Mouse (Mus musculus) cerebellum, adult 8-10 months (tissue): ENCODE measurements around the gene Ecsit.
"Not testable (repeated sequence)": the region's sequence is repeated elsewhere in the genome, so short reads cannot be mapped to it uniquely, and the experiment has no call there.

ENCODE experiments used
- DNase-seq: peaks from one replicate; pipeline ENCODE4 v3.0.0; 2022

Gene Ecsit

DNA sequence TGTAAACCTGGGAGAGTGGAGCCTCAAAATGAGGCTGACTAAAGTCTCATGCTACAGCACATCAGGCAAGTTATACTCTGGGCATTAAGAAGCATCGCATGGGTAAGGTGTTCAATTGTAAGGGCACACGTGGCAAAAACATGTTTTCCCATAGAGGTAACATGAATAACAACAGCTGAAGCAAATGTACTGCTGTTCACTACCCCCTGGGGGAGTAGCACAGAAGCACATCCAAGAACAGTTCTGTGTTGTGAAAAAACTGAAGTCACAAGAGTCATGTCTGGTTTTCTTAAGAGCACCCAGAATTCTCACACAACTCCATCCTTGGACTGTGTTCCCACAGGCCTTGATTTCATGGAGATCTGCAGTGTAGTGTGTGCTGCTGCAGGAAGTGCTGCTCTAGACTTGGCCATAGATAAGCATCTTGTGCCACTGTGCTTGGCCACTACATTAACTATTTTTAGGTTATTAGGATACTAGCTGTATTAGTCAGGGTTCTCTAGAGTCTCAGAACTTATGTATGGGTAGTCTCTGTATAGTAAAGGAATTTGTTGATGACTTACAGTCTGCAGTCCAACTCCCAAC is 1.9 kb upstream of the Ecsit start:
- no peak for DNase-seq

DNA sequence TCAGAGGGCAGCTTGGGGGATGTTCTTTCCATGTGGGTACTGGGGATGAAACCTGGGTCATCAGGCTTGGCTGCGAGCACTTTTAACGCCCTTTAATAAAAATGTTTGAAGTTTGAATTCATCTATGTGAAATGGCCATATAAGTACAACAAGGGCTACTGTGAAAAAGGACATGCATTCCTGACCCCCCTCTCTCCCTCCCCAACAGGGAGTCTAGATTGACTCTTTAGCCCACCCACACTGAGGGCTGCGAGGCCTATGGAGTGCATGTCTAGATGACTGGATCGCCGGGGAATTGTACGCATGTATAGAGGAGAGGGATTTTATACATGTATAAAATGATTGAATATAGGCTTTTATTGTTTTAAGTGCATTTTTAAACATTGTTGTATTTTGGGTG is 774 bp upstream of the Ecsit start:
- no peak for DNase-seq

DNA sequence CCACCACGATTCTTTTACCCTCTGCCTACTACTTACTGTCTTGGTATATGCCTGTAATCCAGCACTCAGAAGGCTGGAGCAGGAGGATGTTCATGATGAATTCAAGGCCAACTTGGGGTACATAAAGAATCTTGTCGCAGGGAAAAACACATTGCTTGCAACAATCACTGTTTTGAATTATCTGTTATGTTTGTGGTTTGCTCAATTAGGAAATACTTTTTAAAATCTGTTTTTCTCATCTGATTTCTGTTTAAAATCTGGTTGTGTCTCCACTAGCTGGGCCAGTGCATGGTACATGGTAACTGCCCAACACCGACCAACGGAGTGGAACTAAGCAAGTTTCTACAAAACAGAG is 594 bp downstream of the Ecsit start:
- no peak for DNase-seq

DNA sequence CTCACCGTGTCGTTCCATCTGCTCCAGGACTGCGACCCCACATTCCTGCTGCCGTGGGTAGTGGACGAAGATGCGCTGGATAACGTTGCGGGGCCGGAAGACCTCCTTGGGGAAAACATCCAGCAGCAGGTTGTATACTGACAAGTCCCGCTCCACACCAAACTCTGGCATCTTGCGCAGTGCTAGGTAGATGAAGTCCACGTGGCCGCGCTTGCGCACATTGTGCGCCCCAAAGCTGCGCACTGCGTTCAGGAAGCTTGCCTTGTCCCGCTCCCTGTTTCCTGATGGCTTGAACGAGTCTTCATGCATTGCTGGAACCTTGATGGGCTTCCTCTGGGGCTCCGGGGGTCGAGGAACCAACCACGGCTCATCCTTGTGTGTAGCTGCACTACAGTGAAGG is 9.0 kb downstream of the Ecsit start:
- no peak for DNase-seq

DNA sequence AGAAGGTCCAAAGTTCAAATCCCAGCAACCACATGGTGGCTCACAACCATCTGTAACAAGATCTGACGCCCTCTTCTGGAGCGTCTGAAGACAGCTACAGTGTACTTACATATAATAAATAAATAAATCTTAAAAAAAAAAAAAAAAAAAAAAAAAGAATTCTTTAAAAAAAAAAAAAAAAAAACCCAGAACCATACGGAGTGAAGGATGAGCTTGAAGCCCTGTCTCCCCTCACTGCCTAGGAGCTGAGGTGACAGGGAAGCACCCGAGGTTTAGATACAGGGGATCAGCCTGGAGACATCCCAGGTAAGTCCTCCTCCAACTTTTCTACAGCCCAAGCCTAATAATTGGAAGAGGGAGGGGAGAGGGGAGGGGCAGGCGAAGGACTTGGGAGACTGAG is 9.5 kb downstream of the Ecsit start:
- DNase-seq = not testable (repeated sequence)

DNA sequence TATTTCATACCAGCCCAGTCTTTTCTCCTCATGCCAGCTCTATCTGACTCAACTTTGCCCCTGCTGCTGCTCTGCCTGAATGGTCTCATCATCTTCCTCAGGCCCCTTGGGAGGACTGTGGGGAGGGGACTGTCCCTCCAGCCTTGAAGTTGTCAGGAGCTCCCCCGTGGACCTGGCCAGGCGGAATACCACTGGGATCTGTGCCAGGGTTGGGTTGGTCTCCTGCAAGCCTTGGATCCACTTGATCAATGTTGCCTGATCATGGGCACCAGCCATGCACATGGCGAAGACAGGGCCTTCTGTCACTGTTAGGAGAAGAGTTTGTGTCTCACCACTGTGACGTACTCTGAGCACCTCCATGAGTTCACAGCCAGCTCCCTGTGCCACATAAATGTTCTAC is 13.0 kb downstream of the Ecsit start:
- DNase-seq = no peak

DNA sequence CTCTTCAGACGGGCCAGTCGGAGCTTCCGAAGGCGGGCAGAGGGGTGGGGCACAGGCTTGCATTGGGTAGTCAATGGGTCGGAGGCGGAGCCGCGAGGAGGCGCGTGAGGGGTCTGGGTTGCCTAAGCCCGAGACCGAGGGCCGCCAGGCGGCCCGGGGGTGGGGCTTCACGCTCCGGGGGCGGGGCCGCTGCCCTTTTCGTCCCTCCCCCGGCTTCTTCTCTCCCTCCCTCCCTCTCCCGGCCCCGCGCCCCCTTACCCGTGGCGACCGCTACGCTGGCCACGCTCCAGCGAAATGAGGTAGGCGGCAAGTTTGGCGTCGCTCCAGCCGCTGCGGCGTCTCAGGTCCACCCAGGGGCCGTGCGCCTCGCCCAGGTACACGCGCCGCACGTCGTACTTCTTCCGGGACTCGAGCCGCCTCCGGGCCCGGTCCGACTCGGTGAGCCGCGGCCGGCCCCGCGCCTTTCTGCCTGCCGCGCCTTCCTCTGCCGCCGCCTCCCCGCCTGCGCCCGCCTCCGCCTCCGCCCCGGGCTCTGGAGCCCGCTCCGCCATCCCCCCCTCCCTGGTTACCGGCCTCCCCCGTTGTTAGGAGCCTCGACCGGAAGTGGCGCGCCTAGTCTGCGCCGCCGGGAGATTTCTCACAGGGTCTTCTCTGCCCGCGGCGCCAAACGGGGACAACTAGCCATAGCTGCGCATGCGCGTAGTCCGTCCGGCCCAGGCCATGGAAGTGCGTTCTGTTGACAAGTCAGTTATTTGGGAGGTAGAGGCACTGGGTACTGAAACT is 14.3 kb downstream of the Ecsit start, which contains the start of the genes Gm49318 and Zfp653:
Gene Gm49318, minus strand, starts transcription at position 469 of the 783 bp plus-strand sequence.
Gene Zfp653, minus strand, starts transcription at position 586 of the 783 bp plus-strand sequence.
- DNase-seq = peak; percentile 96

DNA sequence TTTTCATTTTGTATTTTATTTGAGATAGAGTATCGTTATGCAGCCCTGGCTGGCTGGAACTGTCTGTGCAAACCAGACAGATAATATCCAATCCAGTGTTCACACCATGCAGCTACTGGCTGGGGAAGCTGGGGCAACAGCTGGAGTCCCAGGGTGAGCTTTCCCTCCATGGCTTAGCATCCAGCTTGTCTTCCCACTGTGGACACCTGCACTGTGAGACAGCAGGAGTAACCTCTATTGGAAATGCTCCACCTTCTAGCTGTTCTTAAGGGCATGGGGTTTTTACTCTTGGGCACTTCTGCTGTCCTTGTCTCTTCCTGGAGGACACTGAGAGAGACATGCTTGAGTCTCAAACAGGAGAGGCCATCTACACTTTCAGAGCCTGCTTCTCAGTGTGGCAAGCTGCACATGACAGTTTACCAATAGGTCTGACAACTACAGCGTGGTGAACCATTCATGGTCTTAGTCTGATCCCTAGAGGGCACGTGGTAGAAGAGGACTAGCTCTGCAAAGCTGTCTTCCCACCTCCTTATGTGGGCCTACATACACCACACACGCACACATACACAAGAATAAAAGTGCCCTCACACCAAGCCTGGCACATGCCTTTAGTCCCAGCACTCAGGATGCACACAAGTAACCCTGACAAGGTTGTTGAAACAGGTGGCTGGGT is 15.2 kb downstream of the Ecsit start:
- DNase-seq = no peak

DNA sequence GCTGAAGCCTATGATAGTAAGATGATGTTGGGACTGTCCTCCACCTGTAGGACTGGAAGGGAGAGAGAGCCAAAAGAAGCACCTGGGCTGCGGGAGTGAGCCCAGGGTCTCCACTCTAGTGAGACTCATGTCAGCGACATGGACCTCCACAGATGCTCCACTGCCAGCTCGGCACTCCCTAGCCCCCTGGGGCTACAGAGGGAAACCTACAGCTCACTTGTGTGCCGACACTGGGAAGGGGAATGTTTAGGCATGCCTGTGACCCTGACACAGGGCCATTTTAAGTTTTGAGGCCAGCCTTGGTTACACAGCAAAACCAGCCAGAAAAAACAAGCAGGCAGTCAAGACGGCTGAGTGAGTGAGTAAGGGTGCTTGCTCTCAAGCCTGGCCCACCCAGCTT is 18.0 kb downstream of the Ecsit start:
- no peak for DNase-seq

DNA sequence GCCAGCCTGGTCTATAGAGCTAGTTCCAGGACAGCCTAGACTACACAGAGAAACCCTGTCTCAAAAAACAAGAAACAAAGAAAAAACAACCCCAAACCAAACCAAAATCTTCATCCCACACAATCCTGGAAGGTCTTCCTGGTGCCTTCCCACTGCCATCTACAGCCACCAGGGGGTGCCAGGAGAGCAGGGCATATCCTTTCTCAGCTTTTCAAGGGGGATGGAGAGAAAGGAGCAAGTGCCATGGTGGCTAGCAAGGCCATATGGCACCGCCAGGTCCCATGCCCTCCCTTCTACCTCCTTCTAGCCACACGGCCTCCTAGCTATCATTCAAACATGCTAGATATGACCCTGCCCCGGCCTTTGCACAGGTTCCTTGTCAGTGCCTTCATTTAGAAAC is 18.8 kb downstream of the Ecsit start:
- peak; percentile 65 for DNase-seq

DNA sequence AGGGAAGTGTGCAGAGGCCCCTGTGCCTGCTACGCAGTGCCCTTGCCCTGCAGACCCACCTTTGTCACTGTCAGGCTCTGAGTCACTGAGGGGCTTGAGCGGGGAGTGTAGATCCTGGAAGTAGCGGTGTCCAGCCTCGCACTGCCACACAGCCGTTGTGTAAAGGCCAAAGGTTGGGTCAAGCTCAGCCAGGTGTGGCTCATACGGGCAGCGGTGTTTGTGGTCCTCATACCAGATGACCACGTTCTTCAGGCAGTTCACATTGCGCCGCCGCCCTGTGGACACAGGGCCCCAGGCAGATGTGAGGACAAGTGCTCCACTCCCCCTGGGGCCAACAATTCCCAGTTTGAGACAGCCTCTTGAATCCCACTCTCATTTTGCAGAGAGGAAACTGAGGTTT is 19.6 kb downstream of the Ecsit start:
- DNase-seq = no peak

DNA sequence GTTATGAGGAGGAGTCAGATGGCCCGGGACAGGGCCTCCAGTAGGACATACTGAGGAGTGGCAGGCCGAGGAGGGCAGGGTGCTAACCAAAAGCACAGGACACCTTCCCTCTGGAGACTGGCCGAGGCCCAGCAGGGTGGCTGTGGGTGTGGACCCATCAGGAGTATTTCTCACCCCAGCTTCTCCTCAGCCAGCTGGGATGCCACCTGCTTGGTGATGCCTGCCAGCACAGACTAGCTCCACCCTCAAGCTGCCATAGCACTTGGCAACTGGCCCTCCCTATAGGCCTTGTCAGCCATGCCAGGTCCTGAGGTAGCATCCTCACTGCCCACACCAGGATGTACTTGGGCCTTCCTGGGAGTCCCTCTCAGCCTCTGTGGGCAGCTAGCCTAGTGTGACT is 20.9 kb downstream of the Ecsit start:
- DNase-seq = peak; percentile 89

DNA sequence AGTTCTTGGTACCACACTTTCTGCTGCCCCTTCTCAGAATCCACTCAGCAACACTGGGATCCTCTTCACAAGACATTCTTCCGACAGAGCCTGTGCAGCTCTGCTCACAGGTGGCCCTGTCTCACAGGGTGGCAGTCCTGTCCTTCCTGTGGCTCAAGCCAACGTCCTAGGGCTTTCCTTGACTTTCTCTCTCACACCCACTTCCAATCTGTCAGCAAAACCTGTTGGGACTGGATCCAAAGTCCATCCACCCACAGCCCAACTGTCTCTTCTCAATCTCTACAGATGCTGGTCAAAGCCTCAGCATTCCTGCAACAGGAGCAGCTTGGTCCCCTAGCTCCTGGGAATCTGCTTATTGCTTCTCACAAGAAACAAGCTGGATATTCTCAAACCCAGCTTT is 23.9 kb downstream of the Ecsit start:
- peak; percentile 67 for DNase-seq

DNA sequence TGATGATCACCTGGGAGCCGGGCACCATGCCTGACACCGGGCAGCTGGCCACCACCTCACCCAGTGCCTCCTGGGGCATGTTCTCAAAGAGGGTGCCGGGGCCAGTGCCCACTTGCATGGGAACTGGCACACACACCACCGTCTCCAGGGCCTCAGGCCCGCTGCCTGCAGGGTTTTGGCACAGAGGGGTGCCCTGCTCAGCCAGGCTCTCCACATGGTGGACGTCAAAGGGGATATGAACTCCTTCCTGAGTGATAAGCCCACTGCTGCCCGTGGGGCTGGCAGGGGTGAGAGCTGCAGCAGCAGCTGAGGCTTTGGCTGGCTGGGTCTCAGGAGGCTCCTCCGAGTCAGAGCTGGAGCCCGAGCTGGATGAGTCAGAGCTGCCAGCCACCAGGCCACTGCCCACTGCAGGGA is 27.2 kb downstream of the Ecsit start:
- DNase-seq = peak; percentile 74

DNA sequence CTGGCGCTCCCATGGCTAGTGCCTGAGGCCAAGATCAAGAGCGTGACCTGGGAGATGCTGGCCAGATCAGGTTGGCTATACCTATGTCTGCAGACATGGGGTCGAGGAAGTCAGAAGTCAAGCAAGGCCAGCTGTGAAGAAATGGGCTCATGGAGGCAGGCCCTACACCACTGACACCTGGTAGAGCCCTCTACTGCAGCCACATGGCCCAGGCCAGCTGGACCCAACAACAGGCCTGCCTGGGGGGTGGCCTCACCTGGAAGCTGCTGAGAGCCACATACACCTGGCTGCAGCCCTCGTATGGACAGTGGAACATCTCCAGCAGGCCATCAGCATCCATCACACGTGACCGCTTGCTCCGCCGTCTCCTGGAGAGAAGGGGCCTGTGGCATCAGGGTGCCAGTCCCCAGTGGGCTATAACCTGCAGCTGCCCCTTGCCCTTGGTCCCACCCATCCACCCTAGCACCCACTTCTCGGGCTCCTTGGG is 28.2 kb downstream of the Ecsit start:
- no peak for DNase-seq

DNA sequence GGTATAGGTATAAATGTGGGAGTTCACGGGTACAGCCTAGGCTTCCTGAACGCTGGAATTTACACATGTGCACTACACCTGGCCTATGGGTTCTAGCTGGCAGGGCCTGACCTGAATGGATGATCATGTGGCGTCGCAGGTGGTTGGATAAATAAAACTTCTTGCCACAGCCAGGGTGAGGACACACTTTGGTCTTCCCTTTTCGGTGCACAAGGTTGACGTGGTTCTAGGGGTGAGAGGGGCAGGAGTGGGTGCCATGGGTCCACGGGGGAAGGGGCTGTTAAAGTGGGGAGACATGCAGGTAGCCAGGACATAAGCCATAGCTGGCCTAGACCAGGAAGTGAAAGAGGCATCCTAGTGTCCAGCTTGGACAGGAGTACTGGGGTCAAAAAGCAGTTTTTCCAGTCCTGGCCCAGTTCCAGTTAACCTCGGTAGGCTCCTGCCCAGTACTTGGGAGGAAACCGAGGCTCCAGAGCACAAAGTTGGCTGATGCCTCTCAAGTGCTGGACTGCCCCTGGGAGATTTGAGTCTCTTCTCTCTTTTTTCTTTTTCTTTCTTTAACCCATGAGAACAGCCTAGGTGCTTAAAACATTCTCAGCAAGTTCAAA is 28.8 kb downstream of the Ecsit start:
- DNase-seq = no peak

DNA sequence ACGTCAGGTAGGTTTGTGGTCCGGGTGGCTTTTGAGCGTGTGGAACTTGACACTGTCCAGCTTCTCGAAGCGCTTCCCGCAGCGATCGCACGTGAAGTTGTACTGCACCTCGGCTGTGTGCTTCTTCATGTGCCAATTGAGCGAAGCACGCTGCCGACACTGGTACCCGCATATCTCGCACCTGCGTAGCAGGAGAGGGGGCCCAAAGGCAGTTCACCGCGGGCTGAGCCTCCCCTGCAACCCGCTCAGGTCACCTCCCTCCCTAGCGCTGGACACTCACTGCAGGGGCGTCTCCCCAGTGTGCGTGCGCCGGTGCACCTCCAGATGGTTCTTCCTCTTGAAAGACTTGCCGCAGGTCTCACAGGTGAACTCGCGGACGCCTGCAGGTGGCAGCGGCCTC is 29.5 kb downstream of the Ecsit start:
- DNase-seq = no peak

DNA sequence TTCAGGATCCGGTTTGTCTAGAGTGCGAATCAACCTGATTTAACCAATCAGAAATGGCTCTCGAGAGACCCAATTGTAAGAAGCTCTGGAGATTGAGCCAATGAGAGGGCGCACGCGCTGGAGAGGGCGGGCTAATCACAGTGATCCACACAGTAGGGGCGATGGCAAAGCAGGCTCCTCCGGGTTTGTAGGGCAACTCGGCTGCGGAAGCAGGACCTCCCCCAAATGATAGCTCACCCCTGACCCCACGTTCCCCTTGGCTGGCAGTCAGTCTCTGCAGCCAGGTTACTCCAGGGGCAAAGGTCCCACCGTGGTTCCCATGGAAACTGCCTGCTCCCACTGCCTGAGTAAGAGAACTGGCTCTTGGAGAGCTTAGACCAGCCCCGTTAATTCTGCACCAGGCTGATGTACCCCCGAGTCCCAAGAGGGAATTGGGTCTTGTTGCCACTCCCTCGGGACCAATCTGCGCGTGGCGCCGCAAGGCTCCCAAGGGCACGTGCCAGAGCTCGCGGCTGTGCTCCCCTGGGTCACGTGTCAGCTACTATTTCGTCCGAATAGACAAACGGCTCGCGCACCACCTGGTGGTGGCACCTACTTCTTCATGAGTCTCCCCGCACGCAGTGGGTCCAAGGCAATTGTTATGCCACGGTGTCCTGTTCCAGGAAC is 30.7 kb downstream of the Ecsit start:
- DNase-seq = peak; percentile 82

DNA sequence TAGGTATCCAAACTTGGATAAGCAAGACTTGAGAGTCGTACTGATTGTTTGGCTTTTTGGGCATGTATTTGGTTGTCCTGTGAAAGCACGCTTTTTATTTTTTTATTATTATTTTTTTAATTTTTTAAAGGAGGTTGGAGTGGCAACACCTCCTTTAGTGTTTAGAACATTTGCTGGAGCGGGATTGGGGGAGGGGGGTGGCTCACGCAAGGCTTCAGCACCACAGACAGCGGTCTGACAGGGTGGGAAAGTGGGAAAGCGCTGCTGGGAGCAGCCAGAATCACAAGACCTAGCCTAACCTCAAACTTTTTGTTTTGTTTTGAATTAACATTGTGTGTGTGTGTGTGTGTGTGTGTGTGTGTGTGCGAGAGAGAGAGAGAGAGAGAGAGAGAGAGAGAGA is 31.6 kb downstream of the Ecsit start:
- DNase-seq = no peak

DNA sequence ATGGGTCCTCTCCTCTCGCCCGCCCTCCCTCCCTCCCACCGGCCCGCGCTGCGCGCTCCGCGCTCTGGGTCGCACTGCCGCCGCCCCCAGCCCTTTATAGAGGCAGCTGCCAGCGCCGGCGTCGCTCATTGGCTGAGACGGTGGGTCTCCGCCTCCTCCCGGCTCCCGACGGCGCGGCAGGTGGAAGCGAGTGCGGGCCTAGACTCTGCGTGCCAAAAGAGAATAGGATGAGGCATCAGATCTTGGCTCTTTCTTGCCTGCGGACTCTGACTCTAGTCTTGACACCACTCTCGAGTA is 33.3 kb downstream of the Ecsit start, which contains the start of gene Elavl3:
Gene Elavl3, minus strand, starts transcription at position 66 of the 297 bp plus-strand sequence.
- peak; percentile 89 for DNase-seq

DNA sequence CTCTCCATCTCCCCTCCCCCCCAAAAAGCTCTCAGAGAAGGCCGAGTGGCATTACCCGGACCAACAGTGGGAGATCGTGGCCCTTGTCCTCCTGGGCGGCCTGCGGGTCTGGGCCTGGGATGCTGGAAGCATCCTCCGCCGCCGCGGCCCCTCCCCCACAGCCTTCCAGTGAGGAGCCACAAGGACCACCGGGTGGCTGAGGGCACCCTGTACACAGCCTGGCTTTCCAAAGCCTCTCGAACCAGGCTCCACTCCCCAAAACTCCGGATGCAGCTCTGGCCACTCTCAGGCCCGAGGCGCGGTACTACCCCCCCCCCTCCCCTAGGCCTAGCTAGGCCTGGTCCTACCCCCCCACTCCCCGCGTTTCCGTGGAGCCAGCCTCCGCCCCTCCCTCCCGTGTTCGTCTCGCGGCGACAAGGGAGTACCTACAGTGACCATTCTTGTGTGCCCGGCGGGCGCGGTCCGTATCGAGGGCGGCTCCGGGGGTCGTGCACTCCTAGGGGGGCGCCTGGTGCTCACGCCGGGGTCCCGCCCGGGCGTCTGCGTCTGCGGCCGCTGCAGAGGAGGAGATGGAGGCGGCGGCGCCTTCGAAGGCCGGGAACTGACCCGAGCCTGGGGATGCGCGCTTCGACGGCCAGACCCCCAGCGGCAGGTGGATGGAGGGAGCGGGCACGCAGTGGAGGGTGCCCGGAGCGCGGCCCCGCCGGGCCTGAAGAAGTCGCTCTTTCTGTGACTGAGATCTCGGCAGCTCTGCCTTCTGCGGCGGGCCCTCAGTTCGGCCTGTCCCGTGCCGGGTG is 33.9 kb downstream of the Ecsit start:
- peak; percentile 69 for DNase-seq

DNA sequence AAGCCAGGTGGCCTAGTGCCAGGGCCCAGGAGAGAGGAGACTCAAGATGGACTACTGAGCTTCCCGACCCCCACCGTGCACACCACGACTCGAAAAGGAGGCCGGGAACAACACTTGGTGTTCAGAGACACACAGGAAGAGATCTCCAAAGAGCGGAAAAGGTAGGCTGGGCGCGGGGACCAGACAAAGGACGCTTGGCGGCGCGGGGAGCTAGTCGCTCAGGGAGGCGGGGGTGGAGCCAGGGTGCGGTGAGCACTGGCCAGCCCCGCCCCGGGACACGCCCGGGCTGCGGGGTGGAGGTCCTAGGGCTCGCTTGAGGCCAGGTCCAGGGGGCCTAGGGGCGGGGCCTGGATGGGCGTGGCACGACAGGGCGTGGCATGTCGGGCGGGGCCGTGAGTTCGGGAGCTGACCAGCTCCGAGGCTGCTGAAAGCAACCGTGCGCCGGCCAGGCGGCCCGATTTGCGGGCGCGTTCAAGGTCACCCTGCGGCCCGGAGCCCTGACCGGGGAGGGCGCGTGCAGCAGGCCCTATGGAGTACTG is 34.8 kb downstream of the Ecsit start:
- DNase-seq = peak; percentile 87
